Mouse (Mus musculus) ovary, adult 18-20 months (tissue): ENCODE measurements at regions not wholly inside any gene's neighbourhood (a gene's known extent, or its start where the extent isn't known, plus 50 kb on each side); places are given as distances from the start of the nearest gene placed in this dataset.
A peak's percentile ranks its signal among the peaks of the same experiment; 100 is the strongest.

Experiments
- DNase-seq: peaks from one replicate; pipeline ENCODE4 v3.0.0; 2022; ENCODE audit warnings: low spot score, mixed read lengths

- no peak for DNase-seq
These were observed 695.7 kb upstream of the Kif18a start for GRCm38 (mm10) chr2:108584799-108585198.

DNA sequence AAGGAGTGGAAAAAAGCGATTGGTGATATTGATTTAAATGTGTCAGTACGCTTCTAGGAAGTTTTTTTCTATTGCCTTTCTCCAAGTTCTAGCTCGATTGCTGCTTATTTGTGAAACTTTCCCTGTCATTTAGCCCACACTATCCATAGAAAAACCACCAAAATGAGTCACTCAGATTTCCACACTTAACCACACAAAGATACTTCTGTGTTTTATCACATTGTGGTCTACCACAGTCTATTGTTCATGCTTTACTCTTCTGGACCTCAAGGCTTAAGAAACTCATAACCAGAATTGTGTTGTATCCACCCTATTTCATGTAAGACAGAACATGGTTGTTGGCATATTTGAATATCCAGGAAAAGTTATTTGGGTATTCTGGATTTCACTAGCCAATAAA is 687.0 kb upstream of the Kif18a start:
- no peak for DNase-seq

GRCm38 (mm10) chr2:108600346-108600745 is 680.2 kb upstream of the Kif18a start:
- DNase-seq, result no peak

DNA sequence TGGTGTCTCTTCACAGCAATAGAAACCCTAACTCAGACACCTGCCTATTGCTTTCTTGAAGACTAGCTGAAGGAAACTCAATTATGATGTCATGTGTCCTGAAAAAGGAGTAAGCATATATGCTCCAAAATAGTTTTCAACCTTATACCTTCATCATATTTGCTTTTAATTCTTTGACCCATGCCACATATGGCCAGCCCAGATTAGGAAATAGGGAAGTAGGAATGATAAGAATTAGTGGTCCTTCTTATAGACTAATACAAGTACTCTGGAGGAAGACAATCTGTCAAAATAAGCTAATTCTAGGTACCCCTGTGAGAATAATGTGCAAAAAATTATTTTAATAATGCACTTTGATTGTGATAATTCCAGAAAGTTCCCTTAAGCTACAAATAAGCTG is 661.0 kb upstream of the Kif18a start:
- DNase-seq, result no peak

- peak; percentile 25 for DNase-seq
These were observed 658.0 kb upstream of the Kif18a start for GRCm38 (mm10) chr2:108622367-108623162.

GRCm38 (mm10) chr2:108635644-108636043 is 644.9 kb upstream of the Kif18a start:
- no peak for DNase-seq

DNA sequence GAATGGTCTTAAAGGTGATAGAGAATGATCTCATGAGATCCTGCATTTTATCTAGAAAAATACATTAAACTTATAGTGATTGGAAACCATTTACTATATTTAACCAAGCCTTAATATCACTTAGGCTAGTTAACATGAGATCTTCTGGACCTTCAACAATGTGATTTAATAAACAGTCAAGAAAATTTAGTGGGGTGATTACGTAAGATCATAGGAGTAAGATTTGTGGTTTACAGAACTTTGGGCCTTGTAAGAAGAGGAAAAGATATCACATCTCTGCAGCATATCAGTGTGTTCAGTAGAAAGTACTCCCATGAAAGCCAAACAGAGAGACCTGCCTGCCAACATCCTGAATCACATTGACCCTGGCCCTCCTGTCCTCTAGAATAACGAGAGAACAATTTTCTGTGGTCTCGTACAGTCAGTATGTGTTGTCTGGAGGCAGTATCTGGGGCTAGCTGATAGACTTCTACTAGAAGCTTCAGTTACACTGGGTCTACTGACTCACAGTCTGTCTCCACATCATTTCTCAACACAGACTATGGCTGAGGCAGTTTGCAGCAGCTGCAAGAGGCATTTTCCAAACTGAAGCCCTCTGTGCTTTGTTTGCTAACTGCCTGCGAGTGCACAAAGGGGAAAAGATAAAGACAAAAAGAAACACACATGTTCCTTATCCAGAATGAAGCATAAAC is 619.7 kb upstream of the Kif18a start:
- peak; percentile 4 for DNase-seq

GRCm38 (mm10) chr2:108677777-108678380 is 602.7 kb upstream of the Kif18a start:
- DNase-seq, result no peak

DNA sequence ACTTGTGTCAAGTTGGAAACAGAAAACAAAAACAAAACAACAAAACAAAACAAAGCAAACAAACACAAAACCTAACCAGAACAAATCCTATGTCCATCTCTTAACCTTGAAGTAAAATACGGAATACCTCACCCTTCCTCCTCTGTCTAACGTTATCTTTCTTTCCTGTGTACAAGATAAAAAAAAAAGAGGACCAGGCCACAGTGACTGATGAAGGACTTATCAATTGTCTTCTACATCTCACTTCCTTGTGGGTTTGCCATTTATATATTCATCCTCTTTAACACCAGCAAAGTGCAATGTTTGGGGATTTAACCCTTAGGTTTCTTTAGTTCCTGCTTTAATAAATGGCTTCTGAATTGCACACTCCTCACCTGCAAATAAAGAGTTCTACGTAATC is 599.0 kb upstream of the Kif18a start:
- DNase-seq, result no peak

DNA sequence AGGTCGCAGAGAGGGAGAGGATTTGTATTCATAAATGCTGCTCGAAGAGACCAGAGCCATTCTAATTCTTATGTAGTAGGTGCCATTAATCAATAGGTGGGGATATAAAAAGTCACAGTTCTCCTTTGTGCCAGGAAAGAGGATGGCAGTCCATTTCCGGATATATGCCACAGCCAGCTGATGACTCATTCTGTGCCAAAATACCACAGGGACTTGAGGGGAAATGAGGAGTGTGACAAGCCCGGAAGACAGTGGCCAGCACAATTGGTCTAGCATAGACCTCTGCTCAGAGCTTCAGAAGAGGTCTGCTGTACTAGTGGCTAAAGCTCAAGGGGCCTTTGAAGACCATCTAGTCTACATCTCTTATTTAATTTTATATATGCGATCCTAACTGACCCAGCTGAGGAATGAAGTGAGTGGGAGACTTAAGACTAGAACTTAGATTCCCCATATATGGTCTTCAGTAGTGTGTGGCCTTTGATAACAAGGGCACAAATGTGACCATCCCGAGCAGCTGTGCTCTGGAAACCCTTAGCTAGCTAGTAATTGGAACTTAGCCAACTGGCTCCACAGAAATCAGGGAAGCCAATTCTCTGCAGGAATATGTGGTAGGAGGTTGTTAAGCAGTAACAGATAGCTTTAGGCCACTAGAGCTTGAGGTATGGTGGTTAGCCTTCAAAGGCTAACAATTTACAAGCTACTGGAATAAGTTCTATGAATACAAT is 594.4 kb upstream of the Kif18a start:
- no peak for DNase-seq

GRCm38 (mm10) chr2:108690091-108690490 is 590.4 kb upstream of the Kif18a start:
- no peak for DNase-seq

DNA sequence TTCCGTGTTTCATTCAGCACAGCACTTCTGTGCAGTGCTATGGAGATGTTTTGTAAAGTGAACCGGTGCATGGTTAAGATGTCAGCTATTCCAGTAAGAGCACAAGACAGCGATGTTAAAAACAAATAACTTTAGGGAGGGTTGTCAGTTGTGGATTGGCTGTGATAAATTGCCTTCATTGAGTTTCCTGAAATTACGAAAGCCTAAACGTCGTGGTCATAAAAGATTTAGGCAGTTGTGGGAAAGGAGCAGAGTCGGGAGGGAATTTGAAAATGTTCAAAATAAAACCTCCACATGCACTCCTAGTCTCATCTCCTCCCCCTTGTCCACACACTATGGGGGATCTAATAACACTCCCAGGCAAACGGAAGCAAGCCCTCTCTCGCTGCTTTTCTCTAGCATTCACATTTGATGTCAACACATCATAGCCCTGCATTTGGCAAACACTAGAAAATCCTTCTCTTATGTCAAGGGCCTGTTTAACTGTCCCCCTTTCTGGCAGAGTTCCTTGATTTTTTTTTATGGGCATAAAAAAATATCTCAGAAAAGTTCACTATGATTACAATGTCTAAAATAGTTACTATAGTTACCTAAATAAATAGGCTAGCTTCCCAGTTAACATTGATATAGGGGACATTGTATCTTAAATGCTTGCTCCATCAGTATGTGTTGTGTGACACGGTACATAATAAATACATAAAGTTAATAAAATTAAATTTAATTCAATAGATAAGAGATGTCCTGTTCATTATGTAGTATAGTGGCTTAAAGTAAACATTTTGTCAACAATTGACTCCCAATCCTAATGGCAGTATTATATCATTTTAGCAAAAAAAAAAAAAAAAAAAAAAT is 589.2 kb upstream of the Kif18a start:
- DNase-seq, result no peak

DNA sequence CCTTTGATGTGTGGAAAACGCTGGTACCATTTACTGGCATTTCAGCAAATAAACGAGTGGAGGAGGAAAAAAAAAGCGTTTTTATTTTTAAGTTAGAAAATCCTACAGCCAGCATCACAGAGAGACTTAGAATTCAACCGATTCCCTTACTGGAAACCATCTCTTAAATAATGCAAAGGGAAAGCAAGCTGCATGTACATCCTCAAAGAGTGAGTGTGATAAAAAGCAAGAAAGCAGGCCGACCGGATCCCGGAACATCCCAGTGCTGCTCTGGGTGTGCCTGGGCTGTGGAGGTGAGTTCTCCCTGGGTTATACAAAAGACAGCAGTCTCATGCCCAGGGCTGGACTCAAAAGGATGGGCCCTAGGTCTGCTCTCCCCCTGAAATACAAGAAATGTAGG is 579.2 kb upstream of the Kif18a start:
- no peak for DNase-seq

- no peak for DNase-seq
These were observed 572.4 kb upstream of the Kif18a start for GRCm38 (mm10) chr2:108707856-108708855.

DNA sequence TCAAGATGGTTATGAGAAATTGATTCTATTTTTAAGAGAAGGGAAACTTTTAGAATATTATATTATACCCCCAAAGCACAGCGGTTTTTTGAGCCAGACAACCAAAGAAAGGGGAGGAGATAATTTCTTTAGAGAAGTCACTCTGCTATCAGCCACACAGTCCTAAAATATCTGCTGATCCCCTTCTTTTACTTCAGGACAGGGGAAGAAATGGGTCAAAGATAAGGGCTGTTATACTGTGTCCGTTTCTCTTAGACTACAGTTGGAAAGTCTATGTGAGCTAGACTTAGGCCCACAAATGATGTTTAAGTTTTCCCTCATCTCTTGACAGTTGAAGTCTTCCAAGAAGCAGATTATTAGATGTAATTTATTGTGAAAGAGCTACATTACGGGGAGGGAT is 538.5 kb upstream of the Kif18a start:
- no peak for DNase-seq

- DNase-seq, result no peak
These were observed 537.0 kb upstream of the Kif18a start for GRCm38 (mm10) chr2:108743511-108743910.

DNA sequence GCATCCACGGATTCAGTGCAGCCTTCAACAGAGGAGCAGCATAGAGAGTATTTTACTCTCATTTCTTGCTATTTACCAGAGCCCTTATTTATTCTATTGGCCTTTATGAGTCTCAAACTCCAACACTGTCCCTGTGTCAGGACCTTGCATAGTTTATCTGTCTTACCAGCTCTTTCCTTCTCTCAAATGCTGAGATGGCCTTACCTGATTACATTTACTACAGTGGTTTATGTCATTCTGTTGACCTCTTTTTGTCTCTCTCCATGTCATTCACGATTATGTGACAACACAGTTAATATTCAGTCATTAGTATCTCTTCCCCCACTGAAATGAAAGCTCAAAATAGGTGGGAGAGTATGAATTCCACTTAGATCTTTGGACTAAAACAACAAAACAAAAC is 535.7 kb upstream of the Kif18a start:
- DNase-seq, result no peak

DNA sequence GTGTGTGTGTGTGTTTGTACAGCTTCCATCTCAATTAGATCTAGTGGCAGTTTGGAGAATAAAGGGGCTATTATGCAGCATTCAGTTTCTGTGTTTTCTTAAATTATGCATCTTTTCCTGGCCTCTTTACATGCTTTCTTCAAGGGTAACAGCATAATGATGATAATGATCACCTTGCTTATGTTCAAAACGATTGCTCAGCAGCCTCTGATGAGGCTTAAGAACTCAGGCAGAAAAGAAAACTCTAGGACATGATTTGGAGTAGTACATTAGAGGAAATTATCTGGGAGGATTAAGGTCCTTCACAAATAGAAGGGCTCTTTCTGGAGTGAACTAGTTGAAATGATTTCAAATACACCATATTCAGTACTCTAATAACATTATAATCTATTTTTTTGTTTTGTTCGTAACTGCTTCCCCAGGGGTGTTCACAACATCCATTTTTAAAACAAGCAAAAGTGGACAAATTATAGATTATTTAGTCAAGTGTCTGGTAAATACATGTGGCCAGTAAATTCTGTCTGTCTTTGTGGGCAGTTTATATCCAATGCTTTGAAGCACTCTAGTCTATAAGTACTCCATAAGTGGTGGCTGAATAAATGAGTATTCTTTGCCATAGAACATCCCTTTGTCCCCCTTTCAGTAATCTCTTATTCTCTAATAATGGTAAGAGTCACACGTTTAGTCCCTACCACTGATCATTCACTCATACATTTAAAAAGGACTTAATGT is 526.9 kb upstream of the Kif18a start:
- no peak for DNase-seq

DNA sequence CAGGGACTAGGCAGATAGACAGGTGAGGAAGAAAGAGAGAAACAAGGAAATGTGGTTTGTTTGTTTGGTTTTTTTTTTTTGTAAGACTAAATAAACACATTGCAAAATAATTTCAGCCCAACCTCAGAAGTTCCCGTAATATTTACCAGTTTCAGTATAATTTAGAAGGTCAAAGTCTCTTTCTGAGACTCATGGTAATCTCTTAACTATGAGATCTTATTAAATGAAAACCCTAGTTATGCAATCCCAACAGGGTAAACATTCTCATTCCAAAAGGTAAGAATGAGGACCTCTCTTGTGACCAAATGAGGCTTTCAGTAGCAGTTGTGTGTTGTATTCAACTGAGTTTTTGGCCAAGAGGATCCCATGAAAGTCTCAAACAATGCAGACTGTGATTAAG is 524.7 kb upstream of the Kif18a start:
- no peak for DNase-seq

DNA sequence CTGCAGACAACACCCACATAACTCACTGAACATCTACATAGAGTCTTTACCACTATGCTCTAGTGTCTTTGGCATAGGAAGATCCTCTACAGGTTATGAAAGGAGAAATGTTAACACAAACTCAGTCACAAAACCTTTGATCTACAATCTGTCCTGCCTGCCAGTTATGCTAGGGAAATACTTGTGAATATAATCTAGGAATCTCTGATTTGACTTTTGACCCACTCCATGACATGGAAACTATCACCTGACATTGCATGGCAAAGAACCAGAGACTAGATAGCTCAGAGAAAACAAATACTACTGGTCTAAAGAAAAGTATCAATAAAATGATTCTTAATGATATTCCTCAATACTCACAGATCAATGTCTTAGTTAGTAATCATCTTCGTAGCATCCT is 524.3 kb upstream of the Kif18a start:
- no peak for DNase-seq
